Mouse (Mus musculus): ENCODE results near the gene Mrpl45. TPM values are rescaled to one million over a fixed set of nuclear protein-coding genes. Genes with fewer than 3 reads are reported as not detected.

Mrpl45 gene
- polyA plus RNA-seq, 1 experiment from 2014 or later = 51.2 TPM

DNA sequence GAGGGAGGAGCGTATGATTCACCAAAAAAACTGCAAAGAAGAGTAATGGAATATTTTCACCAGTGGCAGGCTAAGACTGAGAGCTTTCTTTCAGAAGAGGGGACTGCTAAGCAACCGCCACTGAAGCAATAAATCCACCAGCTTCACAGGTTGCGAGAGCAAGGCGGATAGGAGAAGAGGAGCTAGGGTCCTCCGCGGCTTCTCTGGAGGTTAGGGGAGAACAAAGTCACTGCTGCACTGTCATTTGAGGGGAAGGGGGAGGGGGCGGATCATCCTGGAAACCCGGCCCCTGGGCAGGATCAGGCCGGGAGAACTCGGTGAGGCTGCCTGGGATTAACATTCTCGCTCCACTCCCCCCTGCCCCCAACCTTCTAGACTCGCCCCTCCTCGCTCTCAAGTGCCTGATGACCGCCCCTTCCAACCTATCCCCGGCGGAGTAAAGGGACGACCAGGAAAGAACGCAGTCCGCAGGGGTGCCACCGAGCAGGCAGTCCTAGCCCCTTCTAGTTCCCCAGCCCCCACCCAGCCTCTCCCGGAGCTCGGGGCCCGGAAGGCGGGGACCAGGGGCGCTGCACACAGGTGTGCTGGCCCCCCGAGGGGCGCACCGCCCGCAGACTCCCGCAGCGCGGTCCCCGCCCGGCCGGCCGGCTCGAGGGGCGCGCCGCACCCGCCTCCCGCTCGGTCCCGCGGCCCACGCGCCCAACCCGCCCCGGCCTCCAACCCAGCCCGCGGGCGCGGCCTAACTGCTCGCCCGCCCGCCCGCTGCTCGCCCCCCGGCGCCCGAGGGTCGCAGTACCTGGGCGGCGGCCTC lies 35.9 kb upstream of the Mrpl45 start:
- H3K36me3 ChIP-seq = no peaks in the 10 kb centered on the region
- H3K27ac ChIP-seq = peak overlapping the region; percentile 96
- H3K9me3 ChIP-seq = peaks cover under 1% of the 10 kb centered on the region; the same call in 1 of the 2 replicates
- H3K4me1 ChIP-seq (replicated peaks) = peaks cover 15% of the 10 kb centered on the region
- 1% methylated on average over 63 of the region's 64 CpGs for WGBS
- peak; percentile 73 for ATAC-seq (ENCODE audit: insufficient number of reproducible peaks, insufficient read depth, low FRiP score, low TSS enrichment, low read depth)
- peak overlapping the region; percentile 65 for H3K4me2 ChIP-seq
- peak overlapping the region; percentile 99 for H3K4me3 ChIP-seq (replicated peaks)
- H3K9ac ChIP-seq (replicated peaks) = peak overlapping the region; percentile 99
- H3K27me3 ChIP-seq = no peaks in the 10 kb centered on the region

DNA sequence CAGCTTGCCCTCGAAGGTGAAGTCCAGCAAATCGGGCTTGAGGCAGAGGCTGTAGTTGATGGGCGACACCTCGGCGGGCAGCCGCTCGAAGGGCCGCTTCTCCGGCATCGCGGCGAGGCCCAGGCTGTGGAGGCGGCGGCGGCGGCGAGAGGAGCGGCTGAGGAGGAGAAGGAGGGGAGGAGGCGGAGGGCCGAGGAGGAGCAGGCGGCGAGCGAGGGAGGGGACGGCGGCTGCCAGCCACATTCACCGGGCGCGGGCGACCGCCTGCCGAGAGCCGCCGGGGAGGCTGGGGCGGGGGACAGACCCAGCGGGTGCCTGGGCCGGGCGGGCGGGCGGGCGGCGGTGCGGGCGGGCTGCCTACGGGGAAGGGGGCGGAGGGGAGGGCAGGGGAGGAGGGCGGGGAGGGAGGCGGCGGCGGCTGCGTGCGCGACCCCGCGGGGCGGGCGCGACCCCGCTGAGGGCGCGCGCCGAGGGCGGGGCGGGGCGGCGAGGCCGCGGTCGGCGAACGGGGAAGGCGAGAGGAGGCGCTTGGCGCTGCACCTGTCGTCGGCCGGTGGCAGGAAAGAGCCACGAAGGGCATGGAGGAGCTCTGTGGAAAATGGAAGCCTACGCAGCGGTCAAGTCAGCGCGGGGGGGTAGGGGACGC lies 35.2 kb upstream of the Mrpl45 start, which contains the start of gene Npepps:
Gene Npepps, minus strand, starts transcription at position 423 of the 646 bp plus-strand sequence.
- peaks cover 15% of the 10 kb centered on the region for H3K4me1 ChIP-seq (replicated peaks)
- peak; percentile 75 for ATAC-seq (ENCODE audit: insufficient number of reproducible peaks, insufficient read depth, low FRiP score, low TSS enrichment, low read depth)
- H3K4me2 ChIP-seq = peak within 1 kb of the TSS; percentile 65
- H3K27me3 ChIP-seq = no peaks in the 10 kb centered on the region
- H3K9me3 ChIP-seq = no peaks in the 10 kb centered on the region
- H3K27ac ChIP-seq = peak within 1 kb of the TSS; percentile 96
- H3K9ac ChIP-seq (replicated peaks) = peak within 1 kb of the TSS; percentile 99
- WGBS = 1% methylated on average over 40 of the region's 83 CpGs
- no peaks in the 10 kb centered on the region for H3K36me3 ChIP-seq
- H3K4me3 ChIP-seq (replicated peaks) = peak within 1 kb of the TSS; percentile 99

- no peaks in the 10 kb centered on the region for H3K27me3 ChIP-seq
- no peaks in the 10 kb centered on the region for H3K36me3 ChIP-seq
- 86% methylated on average over 6 of the region's 6 CpGs for WGBS
- H3K9me3 ChIP-seq = no peaks in the 10 kb centered on the region
- H3K4me1 ChIP-seq (replicated peaks) = peaks cover 20% of the 10 kb centered on the region
- ATAC-seq (ENCODE audit: insufficient number of reproducible peaks, insufficient read depth, low FRiP score, low TSS enrichment, low read depth) = no peak
- no peak overlapping the region for H3K4me3 ChIP-seq (replicated peaks)
- H3K9ac ChIP-seq (replicated peaks) = no peak overlapping the region
- no peak overlapping the region for H3K4me2 ChIP-seq
- no peak overlapping the region for H3K27ac ChIP-seq
These were observed 33.3 kb upstream of the Mrpl45 start for GRCm38 (mm10) chr11:97282179-97282578.

GRCm38 (mm10) chr11:97284854-97285253 lies 30.7 kb upstream of the Mrpl45 start:
- Histone ChIP-seq H3K9ac (replicated peaks) (no peak overlapping the region), H3K4me3 (replicated peaks) (no peak overlapping the region), H3K4me2 (no peak overlapping the region), H3K27ac (no peak overlapping the region), H3K27me3 (no peaks in the 10 kb centered on the region), H3K36me3 (no peaks in the 10 kb centered on the region), H3K4me1 (replicated peaks) (0 out of 2 replicates have a peak, but pooled peaks cover 5% of the 10 kb centered on the region), H3K9me3 (no peaks in the 10 kb centered on the region)
- 75% methylated on average over 4 of the region's 4 CpGs for WGBS
- ATAC-seq (ENCODE audit: insufficient number of reproducible peaks, insufficient read depth, low FRiP score, low TSS enrichment, low read depth) = no peak

DNA sequence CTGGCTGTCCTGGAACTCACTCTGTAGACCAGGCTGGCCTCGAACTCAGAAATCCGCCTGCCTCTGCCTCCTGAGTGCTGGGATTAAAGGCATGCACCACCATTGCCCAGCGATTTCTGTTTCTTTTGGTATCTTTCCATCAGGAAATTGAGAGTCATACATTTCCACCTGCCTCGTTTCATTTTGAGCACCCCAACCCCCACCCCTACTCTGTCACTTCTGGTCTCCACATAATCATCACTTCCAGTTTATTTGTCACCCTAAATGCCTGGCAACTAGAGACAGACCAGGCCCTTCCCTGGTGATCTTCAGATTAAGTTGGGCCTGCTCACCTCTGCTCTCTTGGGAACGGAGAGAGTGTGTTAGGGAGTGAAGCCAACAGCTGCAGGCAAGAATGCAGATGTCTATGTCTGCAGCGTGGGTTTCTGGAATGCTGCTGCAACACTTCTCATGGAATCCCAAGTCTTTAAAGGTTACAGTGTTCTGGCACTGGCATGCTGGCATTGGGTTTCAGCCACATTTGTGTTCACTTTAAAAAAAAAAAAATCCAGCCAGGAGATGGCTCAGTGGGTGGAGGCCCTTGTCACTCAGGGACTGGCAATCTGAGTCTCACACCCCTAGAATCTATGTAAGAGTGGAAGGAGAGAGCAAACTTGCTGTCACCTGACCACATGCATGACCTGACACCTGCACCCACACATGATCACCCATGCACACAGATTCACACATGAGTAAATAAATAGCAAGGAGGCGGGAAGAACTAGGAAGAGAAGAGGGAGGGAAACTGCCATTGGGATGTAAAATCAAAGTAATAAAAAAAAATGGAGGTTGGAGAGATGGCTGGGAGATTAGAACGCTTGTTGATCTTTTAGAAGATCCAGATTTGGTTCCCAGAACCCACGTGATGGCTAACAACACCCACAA lies 29.4 kb upstream of the Mrpl45 start:
- no peak overlapping the region for H3K27ac ChIP-seq
- H3K9ac ChIP-seq (replicated peaks) = no peak overlapping the region
- no peaks in the 10 kb centered on the region for H3K36me3 ChIP-seq
- WGBS = 74% methylated on average over 9 of the region's 9 CpGs
- no peak for ATAC-seq (ENCODE audit: insufficient number of reproducible peaks, insufficient read depth, low FRiP score, low TSS enrichment, low read depth)
- no peaks in the 10 kb centered on the region for H3K27me3 ChIP-seq
- H3K9me3 ChIP-seq = no peaks in the 10 kb centered on the region
- no peak overlapping the region for H3K4me2 ChIP-seq
- no peak overlapping the region for H3K4me3 ChIP-seq (replicated peaks)
- 0 out of 2 replicates have a peak, but pooled peaks cover 5% of the 10 kb centered on the region for H3K4me1 ChIP-seq (replicated peaks)

DNA sequence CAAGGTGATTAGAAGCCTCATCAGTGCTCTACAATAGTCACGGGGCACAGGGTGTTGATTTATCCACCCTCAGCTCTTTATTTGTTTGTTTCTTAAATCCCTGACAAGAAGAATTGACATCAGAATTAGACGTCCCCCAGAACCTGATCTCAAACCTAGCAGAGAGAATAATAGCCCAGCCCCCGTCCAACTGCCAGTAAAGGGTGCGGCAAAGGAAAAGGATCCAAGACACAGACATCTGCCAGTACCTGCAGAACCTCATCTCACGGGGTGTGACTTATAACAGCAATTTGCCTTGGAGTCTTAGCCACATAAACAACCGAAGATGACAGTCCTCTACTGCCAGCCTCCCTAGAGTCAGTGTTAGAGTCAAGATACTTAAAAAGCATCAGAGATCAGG lies 28.5 kb upstream of the Mrpl45 start:
- Histone ChIP-seq H3K4me2 (no peak overlapping the region), H3K9ac (replicated peaks) (no peak overlapping the region)
- 48% methylated on average over 6 of the region's 6 CpGs for WGBS

GRCm38 (mm10) chr11:97287643-97288042 lies 27.9 kb upstream of the Mrpl45 start:
- H3K36me3 ChIP-seq = no peaks in the 10 kb centered on the region
- 0 out of 2 replicates have a peak, but pooled peaks cover 5% of the 10 kb centered on the region for H3K4me1 ChIP-seq (replicated peaks)
- H3K9ac ChIP-seq (replicated peaks) = no peak overlapping the region
- no peak for ATAC-seq (ENCODE audit: insufficient number of reproducible peaks, insufficient read depth, low FRiP score, low TSS enrichment, low read depth)
- no peak overlapping the region for H3K4me2 ChIP-seq
- H3K9me3 ChIP-seq = no peaks in the 10 kb centered on the region
- no peak overlapping the region for H3K27ac ChIP-seq
- no peaks in the 10 kb centered on the region for H3K27me3 ChIP-seq
- no peak overlapping the region for H3K4me3 ChIP-seq (replicated peaks)

More for the DNA sequence above, 28.5 kb upstream of the Mrpl45 start:
- no peaks in the 10 kb centered on the region for H3K36me3 ChIP-seq
- H3K27me3 ChIP-seq = no peaks in the 10 kb centered on the region
- no peaks in the 10 kb centered on the region for H3K9me3 ChIP-seq
- H3K4me1 ChIP-seq (replicated peaks) = 0 out of 2 replicates have a peak, but pooled peaks cover 5% of the 10 kb centered on the region
- H3K4me3 ChIP-seq (replicated peaks) = no peak overlapping the region
- H3K27ac ChIP-seq = no peak overlapping the region
- no peak for ATAC-seq (ENCODE audit: insufficient number of reproducible peaks, insufficient read depth, low FRiP score, low TSS enrichment, low read depth)

DNA sequence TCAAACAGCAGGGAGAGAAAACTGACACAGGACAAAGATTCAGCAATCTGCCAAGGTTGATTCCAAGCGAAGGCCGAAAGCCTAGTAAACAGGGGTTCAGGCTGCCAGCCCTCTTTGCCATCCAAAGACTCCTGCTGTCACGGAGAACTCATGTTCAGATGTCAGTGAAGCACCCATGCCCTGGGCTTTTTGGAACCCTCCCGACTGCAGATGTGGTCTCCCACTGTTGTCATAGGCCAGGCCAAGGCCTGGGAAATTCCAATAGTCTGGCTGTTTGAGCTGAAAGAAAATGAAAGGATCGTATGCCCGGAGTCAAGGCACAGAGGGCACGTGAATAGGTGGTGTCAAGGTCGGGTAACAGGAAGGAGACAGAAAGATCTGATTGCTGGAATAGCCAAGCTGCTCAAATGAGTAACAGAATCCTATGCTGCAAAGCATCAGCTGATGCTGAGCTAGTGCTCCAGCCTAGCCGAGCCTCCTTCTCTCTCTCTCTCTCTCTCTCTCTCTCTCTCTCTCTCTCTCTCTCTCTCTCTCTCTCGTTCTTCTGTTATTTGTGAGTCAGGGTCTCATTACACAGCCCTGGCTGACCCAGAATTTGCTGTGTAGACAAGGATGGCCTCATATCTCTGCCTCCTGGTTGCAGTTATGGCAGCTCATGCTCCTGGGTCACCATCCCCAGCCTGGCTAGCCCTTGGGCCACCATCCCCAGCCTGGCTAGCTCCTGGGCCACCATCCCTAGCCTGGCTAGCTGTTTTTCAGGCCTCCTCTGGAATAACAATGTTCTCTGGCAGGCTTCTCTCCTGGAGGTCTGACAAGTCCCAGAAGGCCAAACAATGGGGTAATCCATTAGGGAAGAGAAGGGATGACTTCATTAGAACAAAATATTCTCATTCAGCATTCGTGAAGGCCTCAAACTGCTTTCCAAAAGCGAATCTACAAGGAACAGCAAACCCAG lies 26.0 kb upstream of the Mrpl45 start:
- no peak overlapping the region for H3K27ac ChIP-seq
- ATAC-seq (ENCODE audit: insufficient number of reproducible peaks, insufficient read depth, low FRiP score, low TSS enrichment, low read depth) = no peak

GRCm38 (mm10) chr11:97292731-97293130 lies 22.8 kb upstream of the Mrpl45 start:
- Histone ChIP-seq H3K4me1 (replicated peaks) (no peaks in the 10 kb centered on the region), H3K27ac (no peak overlapping the region), H3K9me3 (no peaks in the 10 kb centered on the region), H3K4me3 (replicated peaks) (no peak overlapping the region), H3K36me3 (no peaks in the 10 kb centered on the region), H3K27me3 (no peaks in the 10 kb centered on the region), H3K4me2 (no peak overlapping the region), H3K9ac (replicated peaks) (no peak overlapping the region)
- 87% methylated on average over 1 of the region's 1 CpGs for WGBS
- no peak for ATAC-seq (ENCODE audit: insufficient number of reproducible peaks, insufficient read depth, low FRiP score, low TSS enrichment, low read depth)

More for the DNA sequence above, 26.0 kb upstream of the Mrpl45 start:
- Histone ChIP-seq H3K27me3 (no peaks in the 10 kb centered on the region), H3K9ac (replicated peaks) (no peak overlapping the region), H3K36me3 (no peaks in the 10 kb centered on the region), H3K9me3 (no peaks in the 10 kb centered on the region), H3K4me1 (replicated peaks) (0 out of 2 replicates have a peak, but pooled peaks cover 5% of the 10 kb centered on the region), H3K4me2 (no peak overlapping the region), H3K4me3 (replicated peaks) (no peak overlapping the region)
- WGBS = 59% methylated on average over 12 of the region's 12 CpGs

DNA sequence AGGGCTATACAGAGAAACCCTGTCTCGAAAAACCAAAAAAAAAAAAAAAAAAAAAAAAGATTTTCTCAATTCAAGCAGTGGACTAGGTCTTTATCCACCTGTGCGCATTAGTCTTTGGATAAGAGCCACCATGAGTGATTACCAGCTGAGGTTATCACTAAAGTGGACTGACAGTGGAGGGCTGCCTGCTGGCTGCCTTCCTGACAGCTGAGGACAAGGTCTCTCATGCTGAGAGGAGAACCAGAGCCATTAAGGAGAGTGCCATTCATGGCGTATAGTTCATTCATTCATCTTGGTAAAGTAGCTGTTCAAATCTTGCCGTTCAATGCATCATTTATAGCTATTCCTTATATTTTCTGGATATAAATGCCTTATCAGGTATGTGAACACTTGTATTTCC lies 19.0 kb upstream of the Mrpl45 start:
- Histone ChIP-seq H3K9ac (replicated peaks) (no peak overlapping the region), H3K27ac (no peak overlapping the region), H3K4me1 (replicated peaks) (no peaks in the 10 kb centered on the region), H3K4me2 (no peak overlapping the region), H3K27me3 (no peaks in the 10 kb centered on the region), H3K4me3 (replicated peaks) (no peak overlapping the region), H3K9me3 (no peaks in the 10 kb centered on the region), H3K36me3 (no peaks in the 10 kb centered on the region)
- ATAC-seq (ENCODE audit: insufficient number of reproducible peaks, insufficient read depth, low FRiP score, low TSS enrichment, low read depth) = no peak
- 93% methylated on average over 3 of the region's 4 CpGs for WGBS
